8 mouse cellular contexts compared by ENCODE assay signal in the genomic region with DNA sequence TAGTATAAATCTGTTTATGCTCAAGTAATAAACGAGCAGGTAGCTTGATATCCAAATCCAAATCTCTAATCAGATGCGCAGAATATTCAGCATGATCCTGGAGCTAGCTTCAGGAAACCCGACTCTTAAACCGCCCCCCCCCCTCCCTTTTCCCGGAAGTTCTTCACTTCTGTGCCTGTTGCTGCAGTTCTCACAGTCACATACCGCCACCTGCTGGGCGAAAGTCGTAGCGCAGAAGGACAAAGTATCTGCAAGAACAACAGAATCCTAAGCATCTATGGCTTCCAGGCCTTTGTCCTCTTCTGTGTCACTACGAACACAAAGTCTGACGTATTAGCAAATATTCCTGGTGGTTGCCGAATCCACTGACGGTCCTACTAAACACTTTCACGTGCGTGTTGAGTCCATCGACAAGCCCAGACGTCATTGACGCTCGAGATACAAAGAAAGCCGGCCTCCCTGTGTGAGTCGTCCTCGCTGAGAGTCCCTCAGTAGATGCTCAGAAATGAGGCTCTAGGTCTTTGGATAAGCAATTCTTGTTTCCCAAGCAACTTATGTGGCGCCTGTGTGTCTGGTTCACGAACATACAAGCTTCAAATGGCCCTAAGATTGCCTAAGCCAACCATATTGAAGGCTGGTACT. TPM values are rescaled to one million over a fixed set of nuclear protein-coding genes. Genes with fewer than 3 reads are reported as not detected.
DNase-seq lines count a peak whose midpoint lies in the region; ATAC-seq and TF ChIP-seq lines count a peak whose summit lies in the region.

No protein-coding gene starts in this region.

- intact Hi-C loops in heart, postnatal 10 days (cut with DNase I), result loop anchor here (1.0 to 10.0 kb wide), 4 partner anchors 243 to 450 kb away; no protein-coding TSS in a partner anchor

- ATAC-seq in forebrain, embryonic 11.5 days (replicated peaks; ENCODE audit: low FRiP score), result peak; percentile 66

- no peaks in the 10 kb centered on the region for H3K9me3 ChIP-seq in ES-E14 (ENCODE audit: control insufficient read depth, insufficient read depth, low read depth, low read length)
- no peaks in the 10 kb centered on the region; the same call in 1 of the 2 replicates for H3K9me3 ChIP-seq in forebrain, embryonic 11.5 days (ENCODE audit: control insufficient read depth, low read length)

- H3K9ac ChIP-seq in ES-E14 (ENCODE audit: insufficient read depth, low read depth, low read length, poor library complexity, severe bottlenecking), result no peak overlapping the region
- H3K9ac ChIP-seq in forebrain, embryonic 11.5 days (ENCODE audit: low read length), result no peak overlapping the region

- in situ Hi-C loops in ES-E14 (cut with MboI; ENCODE audit: low sequenced_read_pairs in 2 of 2, unreplicated experiment in 2 of 2), result no loop called here

- 39% methylated on average over 24 of the region's 24 CpGs for WGBS in forebrain, embryonic 11.5 days

- H3K36me3 ChIP-seq in ES-E14 (ENCODE audit: control insufficient read depth, insufficient read depth, low read length, poor library complexity, severe bottlenecking), result no peaks in the 10 kb centered on the region
- no peaks in the 10 kb centered on the region for H3K36me3 ChIP-seq in forebrain, embryonic 11.5 days (ENCODE audit: control insufficient read depth, insufficient read depth, low read length)

- no peaks in the 10 kb centered on the region; a peak in 1 of 4 replicates for H3K4me1 ChIP-seq in ES-E14 (ENCODE audit: control insufficient read depth in 2 of 2, insufficient read depth in 2 of 2, low read length in 2 of 2, poor library complexity in 1 of 2)
- no peaks in the 10 kb centered on the region for H3K4me1 ChIP-seq in forebrain, embryonic 11.5 days (replicated peaks; ENCODE audit: control insufficient read depth, insufficient read depth, low read length)

- peak; percentile 90 for DNase-seq in ES-E14 (ENCODE audit: low read depth, low spot score)
- DNase-seq in brain, embryonic 18.5 days (ENCODE audit: low read depth, low spot score), result peak; percentile 69
- peak; percentile 94 for DNase-seq in forebrain, embryonic 11.5 days (ENCODE audit: low spot score)
- DNase-seq in heart, postnatal 10 days, result peak; percentile 87 to 95
- DNase-seq in layer of hippocampus, adult 8-10 months (ENCODE audit: low spot score in 2 of 2), result peak; percentile 41 to 90
- peak; percentile 93 for DNase-seq in lung, postnatal 14 days
- peak; percentile 94 for DNase-seq in retina, postnatal 1 day
- DNase-seq in thymus, postnatal 36 days, result peak; percentile 81 to 90

- no peak overlapping the region for H3K27ac ChIP-seq in ES-E14 (ENCODE audit: insufficient read depth, low read depth, low read length, poor library complexity, severe bottlenecking)
- no peak overlapping the region for H3K27ac ChIP-seq in forebrain, embryonic 11.5 days (ENCODE audit: low read depth, low read length)

- H3K4me3 ChIP-seq in ES-E14 (ENCODE audit: insufficient read depth in 1 of 2, low read depth in 1 of 2, low read length in 2 of 2, poor library complexity in 1 of 2, severe bottlenecking in 1 of 2), result no peak overlapping the region
- H3K4me3 ChIP-seq in forebrain, embryonic 11.5 days (ENCODE audit: low read depth, low read length), result no peak overlapping the region

- H3K27me3 ChIP-seq in forebrain, embryonic 11.5 days (ENCODE audit: control insufficient read depth, insufficient read depth, low read length), result no peaks in the 10 kb centered on the region

- H3K4me2 ChIP-seq in forebrain, embryonic 11.5 days (ENCODE audit: low read depth, low read length, severe bottlenecking), result no peak overlapping the region

TF ChIP-seq in ES-E14, 5 proteins besides CTCF, POLR2A, EP300 and RAD21:
- TF ChIP-seq ZC3H11A (IDR thresholded peaks at IDR 0.05; ENCODE audit: borderline replicate concordance, low read depth, low read length), result peak; percentile 26; the same call in 1 of the 2 replicates
- TF ChIP-seq ZNF384 (IDR thresholded peaks at IDR 0.05; ENCODE audit: low read depth, low read length), result no peak

RNA-seq across cellular contexts. Expression of gene Ccn2, which starts 29.9 kb away (rescaled TPM):
- total RNA-seq in ES-E14 (2012; rRNA removed), result 109 and 147 TPM in 2 replicates
- polyA plus RNA-seq in forebrain, embryonic 11.5 days (2014; fragmentation: Nextera tagmentation; extraction: Ambion mirVana), result 4.2 and 4.3 TPM in 2 replicates
- total RNA-seq in heart, postnatal 10 days (2021), result 10 to 100 TPM; 68.0 to 97.9 TPM
- total RNA-seq in layer of hippocampus, adult 8-10 months (2022), result 10 to 100 TPM in 3 of 4 experiments, 1 to 10 TPM in 1; 9.8 to 18.3 (median 10.7) TPM
